ENCODE assay signal across 14 mouse cellular contexts in the genomic region with DNA sequence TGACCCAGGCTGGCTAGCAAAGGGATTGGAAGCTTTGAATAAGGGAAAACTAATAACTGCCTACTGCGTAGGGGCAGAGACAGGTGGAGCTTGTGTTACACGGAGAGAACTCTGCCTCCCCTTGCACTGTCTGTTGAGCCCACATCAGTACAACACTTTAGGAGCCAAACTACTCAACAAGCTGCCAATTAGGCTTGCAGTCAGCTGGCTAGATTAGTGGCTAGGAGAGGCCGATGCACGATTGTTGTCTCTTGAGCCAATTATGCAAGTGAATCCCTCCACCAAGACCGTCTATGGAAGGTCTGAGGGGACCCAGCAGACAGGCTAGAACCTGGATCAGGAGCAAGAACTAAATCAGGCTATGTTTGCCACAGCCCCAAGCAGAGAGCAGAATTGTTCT.
"Had no signal": no experiment of that assay in that cellular context is flagged by ENCODE, and none has a peak within 500 bp of the region (broad histone marks: within the 10 kb centered on the region; RNA-seq: fewer than 3 reads in every experiment).

No protein-coding gene starts in this region.

- H3K4me1 ChIP-seq: kidney, embryonic 15.5 days; stomach, embryonic 15.5 days had no signal

- H3K9ac ChIP-seq: kidney, embryonic 15.5 days; liver, embryonic 13.5 days; midbrain, embryonic 13.5 days; stomach, embryonic 15.5 days had no signal

- H3K4me3 ChIP-seq: kidney, embryonic 15.5 days; left cerebral cortex, adult 2 months; liver, embryonic 13.5 days; midbrain, embryonic 13.5 days; stomach, embryonic 15.5 days had no signal

- H3K9me3 ChIP-seq: kidney, embryonic 15.5 days; liver, embryonic 13.5 days; midbrain, embryonic 13.5 days; stomach, embryonic 15.5 days had no signal

- H3K4me2 ChIP-seq: kidney, embryonic 15.5 days; liver, embryonic 13.5 days; midbrain, embryonic 13.5 days; stomach, embryonic 15.5 days had no signal

- H3K27me3 ChIP-seq: kidney, embryonic 15.5 days; liver, embryonic 13.5 days; midbrain, embryonic 13.5 days; stomach, embryonic 15.5 days had no signal

- H3K27ac ChIP-seq: kidney, embryonic 15.5 days; left cerebral cortex, adult 2 months; liver, embryonic 13.5 days; midbrain, embryonic 13.5 days; stomach, embryonic 15.5 days had no signal

- DNase-seq: kidney, adult 8-10 months; kidney, postnatal 10 days; kidney, postnatal 36 days; layer of hippocampus, postnatal 36 days; liver, embryonic 13.5 days; lung, adult 2 months; lung, postnatal 14 days; lung, postnatal 4 days; thymus, postnatal 25 days had no signal

- ATAC-seq: midbrain, embryonic 13.5 days; midbrain, embryonic 16.5 days had no signal
